Mouse (Mus musculus) olfactory bulb, adult 2 months (tissue): ENCODE measurements around the gene Vasp.

Experiments
- CTCF ChIP-seq: fragments of 200-500 bp; IDR thresholded peaks from 2 replicates; pipeline ENCODE4 v1.5.1; 2012; ENCODE audit warnings: low read depth, mild to moderate bottlenecking, low read length, moderate library complexity; ENCODE audit not compliant: insufficient read depth
- POLR2A ChIP-seq: fragments of 200-500 bp; IDR thresholded peaks from 2 replicates; pipeline ENCODE4 v1.6.1; 2012; ENCODE audit warnings: mild to moderate bottlenecking, low read depth, low read length, moderate library complexity; ENCODE audit not compliant: insufficient read depth

GRCm38 (mm10) chr7:19252078-19252477 is 19.5 kb downstream of the Vasp start:
- no peak for TF ChIP-seq POLR2A
- TF ChIP-seq CTCF, result no peak
